Comparison of ENCODE assay signal across 10 mouse cellular contexts in the genomic region with DNA sequence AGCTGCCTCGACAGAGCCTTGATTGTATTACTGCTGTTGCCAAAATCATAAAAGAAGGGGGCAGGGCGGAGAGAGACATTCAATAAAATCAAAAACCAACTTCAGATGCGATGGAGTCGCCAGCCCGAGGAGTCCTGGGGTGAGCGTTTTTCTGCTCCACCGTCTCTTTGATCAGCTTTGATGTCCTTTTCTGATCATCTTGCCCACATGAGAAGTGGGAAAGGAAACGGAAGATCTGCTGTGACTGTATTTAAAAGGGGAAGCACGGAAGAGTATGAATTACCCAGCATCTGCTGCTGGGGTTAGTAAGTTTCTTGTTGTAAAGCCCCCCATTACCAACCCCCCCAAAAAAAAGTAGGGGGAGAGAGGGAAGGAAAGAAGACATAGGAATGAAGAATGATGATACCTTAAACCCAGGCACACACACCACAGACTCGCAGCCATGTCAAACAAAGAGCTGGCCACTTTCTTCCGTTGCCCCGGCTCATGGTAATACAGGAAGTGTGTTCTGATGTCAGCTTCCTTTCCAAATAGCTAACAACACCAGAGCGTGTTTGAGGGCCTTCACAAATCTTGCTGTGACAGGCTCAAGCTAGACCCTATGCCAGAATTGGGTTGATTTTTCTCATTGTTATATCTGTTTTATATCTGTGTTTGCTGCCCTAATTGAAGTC.
DNase-seq lines count a peak whose midpoint lies in the region; ATAC-seq and TF ChIP-seq lines count a peak whose summit lies in the region.
"Had no signal": no experiment of that assay in that cellular context is flagged by ENCODE, and none has a peak within 500 bp of the region (broad histone marks: within the 10 kb centered on the region; RNA-seq: fewer than 3 reads in every experiment).

No protein-coding gene starts in this region.

- no peaks in the 10 kb centered on the region for H3K27me3 ChIP-seq in lung, postnatal 0 days (replicated peaks; ENCODE audit: insufficient read depth, low read length)
- no peaks in the 10 kb centered on the region for H3K27me3 ChIP-seq in embryonic facial prominence, embryonic 15.5 days
- no peaks in the 10 kb centered on the region for H3K27me3 ChIP-seq in limb, embryonic 15.5 days

- peak overlapping the region; percentile 35; the same call in 1 of the 2 replicates for H3K4me2 ChIP-seq in lung, postnatal 0 days (replicated peaks; ENCODE audit: low read depth, low read length)
- no peak overlapping the region for H3K4me2 ChIP-seq in embryonic facial prominence, embryonic 15.5 days (replicated peaks)
- H3K4me2 ChIP-seq in limb, embryonic 15.5 days: peak overlapping the region; percentile 12; the same call in 1 of the 2 replicates

- no peak for TF ChIP-seq CTCF in lung, postnatal 0 days (IDR thresholded peaks at IDR 0.05)

- H3K9ac ChIP-seq in lung, postnatal 0 days (replicated peaks; ENCODE audit: low read depth): no peak overlapping the region
- no peak overlapping the region for H3K9ac ChIP-seq in embryonic facial prominence, embryonic 15.5 days
- H3K9ac ChIP-seq in limb, embryonic 15.5 days: no peak overlapping the region

- ATAC-seq in lung, postnatal 0 days: peak; percentile 40
- ATAC-seq in embryonic facial prominence, embryonic 15.5 days (ENCODE audit: insufficient number of reproducible peaks, low FRiP score, low TSS enrichment, low read depth): no peak
- ATAC-seq in limb, embryonic 15.5 days (ENCODE audit: insufficient number of reproducible peaks, low FRiP score, low TSS enrichment, low read depth): no peak
- peak; percentile 56 for ATAC-seq in neutrophil, adult 5-6 weeks (ENCODE audit: extremely low read depth, insufficient number of reproducible peaks, low FRiP score, poor library complexity, severe bottlenecking)

- no peaks in the 10 kb centered on the region for H3K9me3 ChIP-seq in lung, postnatal 0 days (ENCODE audit: low read length)
- no peaks in the 10 kb centered on the region for H3K9me3 ChIP-seq in embryonic facial prominence, embryonic 15.5 days (replicated peaks)
- H3K9me3 ChIP-seq in limb, embryonic 15.5 days: no peaks in the 10 kb centered on the region

- 0 out of 2 replicates have a peak overlapping the region, but pooled peaks have one; percentile 1 for H3K4me3 ChIP-seq in lung, postnatal 0 days (ENCODE audit: low read depth, low read length)
- H3K4me3 ChIP-seq in embryonic facial prominence, embryonic 15.5 days (replicated peaks): no peak overlapping the region
- no peak overlapping the region for H3K4me3 ChIP-seq in limb, embryonic 15.5 days
- H3K4me3 ChIP-seq: left cerebral cortex, adult 2 months had no signal

- WGBS in lung, postnatal 0 days: 30% methylated on average over 13 of the region's 13 CpGs
- WGBS in embryonic facial prominence, embryonic 15.5 days: 44% methylated on average over 13 of the region's 13 CpGs
- WGBS in limb, embryonic 15.5 days: 11% methylated on average over 13 of the region's 13 CpGs

- peak overlapping the region; percentile 51; the same call in 1 of the 2 replicates for H3K27ac ChIP-seq in lung, postnatal 0 days (ENCODE audit: low read length)
- 0 out of 2 replicates have a peak overlapping the region, but pooled peaks have one; percentile 39 for H3K27ac ChIP-seq in embryonic facial prominence, embryonic 15.5 days (replicated peaks)
- H3K27ac ChIP-seq in limb, embryonic 15.5 days: peak overlapping the region; percentile 59; the same call in 1 of the 2 replicates
- H3K27ac ChIP-seq: left cerebral cortex, adult 2 months had no signal

- no peak for TF ChIP-seq EP300 in lung, postnatal 0 days (IDR thresholded peaks at IDR 0.05)

- DNase-seq in lung, postnatal 0 days (ENCODE audit: low spot score): peak; percentile 32
- no peak for DNase-seq in lung, postnatal 25 days (ENCODE audit: low spot score)
- DNase-seq in gastrocnemius, adult 18-20 months (ENCODE audit: low spot score): no peak
- DNase-seq in ovary, postnatal 10 days (ENCODE audit: low spot score): no peak
- DNase-seq: cerebellum, postnatal 14 days; retina, postnatal 1 day had no signal

- H3K36me3 ChIP-seq in lung, postnatal 0 days (ENCODE audit: insufficient read depth, low read length): no peaks in the 10 kb centered on the region
- H3K36me3 ChIP-seq in embryonic facial prominence, embryonic 15.5 days: no peaks in the 10 kb centered on the region
- no peaks in the 10 kb centered on the region for H3K36me3 ChIP-seq in limb, embryonic 15.5 days

- H3K4me1 ChIP-seq in lung, postnatal 0 days (ENCODE audit: insufficient read depth, low read depth, low read length): no peaks in the 10 kb centered on the region
- peaks cover 22% of the 10 kb centered on the region for H3K4me1 ChIP-seq in embryonic facial prominence, embryonic 15.5 days
- peaks cover 18% of the 10 kb centered on the region for H3K4me1 ChIP-seq in limb, embryonic 15.5 days

Comparison
In these comparisons a context has a peak if more than half of its experiments do, and no peak if none do; other contexts are left out.
1. ATAC-seq: peak in lung, postnatal 0 days (single experiment) and neutrophil, adult 5-6 weeks (single experiment); none in embryonic facial prominence, embryonic 15.5 days (single experiment) and limb, embryonic 15.5 days (single experiment).
2. Peak in every context shown above with its lines, with median percentiles within 50 percentile points of each other: H3K27ac ChIP-seq.